Mouse (Mus musculus) adrenal gland, adult 2 months (tissue): ENCODE measurements around the gene Rps15a. TPM values are rescaled to one million over a fixed set of nuclear protein-coding genes. Genes with fewer than 3 reads are reported as not detected.

ENCODE experiments used
- DNase-seq: peaks from one replicate; pipeline ENCODE4 v3.0.0; 2021
- polyA plus RNA-seq: library from polyadenylated mRNA; depleted of rRNA; stranded (reverse); fragments of >200 nt; gene quantifications from 2 replicates; pipeline ENCODE4 v1.2.3, GENCODE M21; 2012; rRNA removed
- total RNA-seq, 2 experiments: library from RNA; stranded (reverse); gene quantifications; 2 replicates each; pipeline ENCODE4 v1.2.3; 2021

Rps15a gene
- total and polyA plus RNA-seq, 3 experiments, result 29.7 to 973 (median 473) TPM

- DNase-seq, result no peak
Measured at GRCm38 (mm10) chr7:118116787-118117538, 975 bp upstream of the Rps15a start.

GRCm38 (mm10) chr7:118115533-118115876 is 483 bp downstream of the Rps15a start:
- peak; percentile 20 for DNase-seq

DNA sequence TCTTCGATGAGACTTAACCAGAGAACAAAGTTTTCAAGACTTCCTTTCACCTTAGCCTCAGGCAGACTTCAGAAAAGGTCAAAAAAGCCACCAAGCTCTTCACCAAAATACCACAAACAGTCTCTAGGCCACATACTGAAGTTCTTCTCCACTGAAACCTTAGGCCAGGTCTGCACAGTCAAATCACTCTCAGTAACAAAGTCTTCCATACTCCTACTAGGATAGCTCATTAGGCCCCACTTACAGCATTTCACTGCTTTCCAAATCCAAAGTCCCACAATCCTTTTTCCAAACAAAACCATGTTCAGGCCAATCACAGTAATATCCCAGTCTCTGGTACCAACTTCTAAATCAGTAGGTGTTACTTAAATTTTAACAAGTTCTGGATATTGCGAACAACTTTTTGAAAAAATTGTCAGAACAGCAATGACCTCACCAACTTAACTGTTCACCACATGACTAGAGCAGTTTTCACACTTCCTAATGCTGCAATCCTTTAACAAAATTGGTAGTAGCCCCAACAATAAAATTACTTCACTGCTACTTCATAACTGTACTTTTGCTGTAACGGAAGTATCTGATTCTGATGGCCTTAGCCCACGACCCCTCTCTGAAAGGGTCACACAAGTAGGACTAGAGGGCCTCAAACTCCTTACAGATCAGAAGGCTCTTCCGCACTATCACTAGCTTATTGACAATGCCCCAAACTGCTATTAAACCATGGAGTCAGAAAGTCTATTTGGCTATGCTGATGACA is 2.3 kb downstream of the Rps15a start:
- no peak for DNase-seq

DNA sequence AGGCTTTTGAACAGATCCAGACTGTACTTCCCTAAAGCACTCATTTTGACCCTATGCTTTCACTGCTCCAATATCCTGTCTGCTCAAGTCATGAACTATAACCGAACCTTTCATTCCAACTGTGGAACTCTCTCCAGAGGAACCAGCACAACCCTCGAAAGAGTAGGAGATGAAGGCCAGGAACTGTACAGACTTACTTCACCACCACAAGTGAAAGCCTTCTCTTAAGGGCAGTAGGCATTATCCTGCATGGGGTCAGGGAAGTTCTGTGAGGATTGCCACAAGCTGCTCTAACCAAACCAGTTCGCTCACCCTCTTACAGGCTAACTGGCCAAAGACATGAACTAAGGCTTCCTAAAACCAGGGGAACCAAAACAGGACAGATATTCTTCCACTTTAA is 4.9 kb downstream of the Rps15a start:
- no peak for DNase-seq

GRCm38 (mm10) chr7:118107671-118108070 is 8.3 kb downstream of the Rps15a start:
- no peak for DNase-seq

- peak; percentile 58 for DNase-seq
Measured at GRCm38 (mm10) chr7:118104458-118105052, 11.4 kb downstream of the Rps15a start.

DNA sequence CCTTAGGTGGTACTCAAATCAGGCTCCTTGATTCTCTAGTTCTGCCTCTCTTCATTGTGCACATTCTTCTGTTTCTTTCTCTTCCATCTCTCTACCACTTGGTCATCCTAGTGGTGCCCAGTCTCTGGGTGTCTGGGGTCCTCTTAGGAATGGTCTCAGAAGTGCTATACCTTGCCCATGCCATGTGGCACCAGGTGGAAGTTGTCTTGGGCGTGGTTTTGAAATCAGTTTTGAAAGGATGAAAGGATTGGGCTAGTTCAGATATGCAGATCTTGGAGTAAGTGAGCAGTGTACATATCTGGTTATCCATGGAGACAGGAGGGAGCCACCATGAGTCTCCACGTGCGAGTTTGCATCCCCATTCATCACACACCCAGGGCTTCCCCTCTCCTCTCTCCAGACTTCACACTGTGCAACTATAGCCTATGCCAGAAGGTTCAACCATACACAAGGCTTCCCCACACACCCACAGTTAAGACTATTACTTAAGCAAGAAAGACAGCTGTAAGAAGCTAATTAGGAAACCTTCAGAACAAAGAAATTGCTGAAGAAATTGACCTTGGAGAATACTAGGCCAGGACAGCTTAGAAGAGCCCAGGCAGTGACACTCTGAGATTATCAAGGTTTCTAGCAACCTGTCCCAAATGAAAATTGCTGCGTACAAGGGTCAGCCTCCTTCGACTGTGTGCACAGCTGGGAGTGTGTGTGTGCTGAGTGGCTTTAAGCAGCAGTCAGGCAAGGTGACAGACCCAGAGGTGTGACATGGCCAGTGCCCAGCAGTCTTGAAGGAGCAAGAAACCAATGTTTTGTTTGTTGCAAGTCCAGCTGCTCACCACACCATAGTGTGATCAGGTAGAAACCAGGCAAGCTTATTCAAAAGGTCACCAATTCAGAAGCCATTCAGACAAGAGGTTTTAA is 12.3 kb downstream of the Rps15a start:
- DNase-seq, result no peak

- DNase-seq, result peak; percentile 44
Measured at GRCm38 (mm10) chr7:118102678-118103461, 13.1 kb downstream of the Rps15a start.

DNA sequence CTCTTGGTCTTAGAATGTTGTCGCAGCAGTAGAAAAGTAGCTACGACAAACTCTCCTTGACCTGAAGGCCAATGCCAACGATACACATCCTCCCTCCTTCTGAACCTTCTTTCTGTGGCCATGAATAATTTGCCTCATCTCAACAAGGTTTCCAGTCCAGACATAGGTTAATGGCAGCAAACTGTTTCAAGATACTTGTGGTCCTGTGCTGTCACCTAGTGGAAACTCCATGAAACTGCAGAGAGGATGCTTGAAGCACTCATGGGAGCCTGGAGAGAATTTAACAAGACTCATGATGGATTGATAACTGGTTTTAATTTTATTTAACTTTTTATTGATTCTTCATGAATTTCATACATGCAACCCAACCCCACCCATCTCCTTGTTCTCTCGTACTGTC is 13.8 kb downstream of the Rps15a start:
- DNase-seq, result peak; percentile 41

DNA sequence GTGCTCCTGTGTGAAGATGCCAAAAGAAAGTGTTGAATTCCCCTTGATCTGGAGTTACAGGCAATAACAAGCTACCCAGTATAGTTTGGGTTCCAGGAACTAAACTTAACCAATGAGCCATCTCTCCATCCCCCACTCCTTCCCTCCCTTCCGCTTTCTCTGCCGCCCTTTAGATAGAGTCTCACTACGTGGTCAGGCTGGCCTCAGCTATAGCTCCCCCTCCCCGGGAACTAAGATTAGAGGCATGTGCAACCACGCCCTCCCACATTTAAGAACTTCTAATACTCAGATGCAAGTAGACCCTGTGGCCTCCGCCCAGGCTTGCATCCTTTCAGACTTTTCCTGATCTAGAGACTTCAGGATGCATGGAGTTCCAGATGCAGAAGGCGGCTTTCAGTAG is 18.4 kb downstream of the Rps15a start:
- no peak for DNase-seq

DNA sequence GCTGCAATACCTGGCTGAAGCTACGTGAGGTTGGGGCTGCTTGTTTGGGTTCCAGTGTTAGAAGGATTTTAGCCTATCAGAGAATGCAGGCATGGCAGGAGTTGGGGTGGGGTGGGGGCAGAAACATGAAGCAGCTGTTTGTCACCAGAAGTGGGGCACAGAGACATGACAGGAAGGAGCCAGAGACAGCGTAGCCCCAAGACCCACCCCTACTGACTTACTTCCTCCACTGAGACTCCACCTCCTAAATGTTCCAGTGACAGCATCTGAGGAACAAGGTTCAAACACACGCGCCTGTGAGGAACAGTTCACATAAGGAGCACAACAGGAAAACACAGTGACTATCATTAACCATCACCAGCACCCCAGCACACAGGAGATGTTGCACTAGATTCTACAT is 36.0 kb downstream of the Rps15a start:
- no peak for DNase-seq

DNA sequence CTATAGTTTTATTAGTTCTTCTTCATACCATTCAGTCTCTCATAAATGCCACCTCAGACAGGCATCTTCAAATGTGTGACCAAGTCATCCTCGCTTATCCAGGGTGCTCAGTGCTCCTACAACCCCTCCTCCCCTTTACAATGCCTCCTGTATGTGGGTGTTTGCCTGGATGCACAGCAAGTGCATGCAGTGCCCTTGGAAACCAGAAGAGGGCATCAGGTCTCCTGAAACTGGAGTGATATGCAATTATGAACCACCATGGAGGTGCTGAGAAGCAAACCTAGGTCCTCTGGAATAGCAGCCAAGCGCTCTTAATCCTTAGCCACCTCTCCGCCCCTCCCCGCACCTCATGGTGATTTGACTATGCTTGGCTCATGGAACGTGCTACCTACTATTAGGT is 36.9 kb downstream of the Rps15a start:
- no peak for DNase-seq

GRCm38 (mm10) chr7:118067261-118067660 is 48.7 kb downstream of the Rps15a start:
- no peak for DNase-seq

- no peak for DNase-seq
Measured at GRCm38 (mm10) chr7:118056300-118056699, 59.7 kb downstream of the Rps15a start.

Other genes starting within 250 kb of the Rps15a start
- gene Arl6ip1, start 13.5 kb upstream of the Rps15a start, total RNA-seq, result 100 to 1,000 TPM; 114 to 211 TPM
- gene Arl6ip1, start 13.5 kb upstream of the Rps15a start, polyA plus RNA-seq, result 22.8 and 30.3 TPM in 2 replicates
- gene Smg1, start 127.5 kb upstream of the Rps15a start, total RNA-seq, result 10 to 100 TPM; 29.9 to 44.5 TPM
- gene Smg1, start 127.5 kb upstream of the Rps15a start, polyA plus RNA-seq, result 38.4 and 39.7 TPM in 2 replicates